Mouse (Mus musculus): ENCODE results near the gene Ciart. TPM values are rescaled to one million over a fixed set of nuclear protein-coding genes. Genes with fewer than 3 reads are reported as not detected.
"Not testable (repeated sequence)": the region's sequence is repeated elsewhere in the genome, so short reads cannot be mapped to it uniquely, and the experiment has no call there.

Gene Ciart
- polyA plus RNA-seq, 1 experiment from 2014 or later, result 1.1 TPM

DNA sequence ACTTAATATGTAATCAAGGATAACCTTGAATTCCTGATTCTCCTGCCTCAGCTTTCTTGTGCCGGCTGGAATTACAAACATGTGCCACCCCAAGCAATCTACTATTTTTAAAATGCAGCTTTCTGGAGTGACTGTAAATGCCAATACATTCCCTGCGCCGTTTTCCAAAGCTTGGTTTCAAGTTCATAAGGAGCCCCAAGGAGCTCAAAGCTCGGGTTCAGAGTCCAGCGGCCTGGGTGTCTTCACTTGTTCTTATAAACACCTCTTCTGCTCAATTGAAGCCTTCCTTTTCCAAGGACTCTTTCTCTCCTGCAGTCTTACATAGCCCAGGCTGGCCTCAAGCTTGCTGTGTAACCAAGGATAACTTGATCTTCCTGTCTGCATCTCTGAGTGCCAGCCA is 16.0 kb downstream of the Ciart start:
- Histone ChIP-seq H3K4me2 (ENCODE audit: low read length) (no peak overlapping the region), H3K4me3 (replicated peaks; ENCODE audit: low read depth, low read length) (no peak overlapping the region), H3K27me3 (ENCODE audit: insufficient read depth, low read length) (no peaks in the 10 kb centered on the region), H3K9ac (ENCODE audit: low read depth, low read length) (no peak overlapping the region), H3K4me1 (replicated peaks; ENCODE audit: insufficient read depth, low read length) (no peaks in the 10 kb centered on the region), H3K9me3 (replicated peaks; ENCODE audit: low read length) (no peaks in the 10 kb centered on the region), H3K27ac (no peak overlapping the region), H3K36me3 (ENCODE audit: insufficient read depth, low read length) (peaks cover 19% of the 10 kb centered on the region; the same call in 1 of the 2 replicates)
- ATAC-seq (replicated peaks; ENCODE audit: low FRiP score, low read depth) (no peak), DNase-seq (ENCODE audit: low spot score) (no peak)
- WGBS, result 89% methylated on average over 5 of the region's 5 CpGs
- TF ChIP-seq CTCF (IDR thresholded peaks at IDR 0.05; ENCODE audit: low read depth), result no peak

DNA sequence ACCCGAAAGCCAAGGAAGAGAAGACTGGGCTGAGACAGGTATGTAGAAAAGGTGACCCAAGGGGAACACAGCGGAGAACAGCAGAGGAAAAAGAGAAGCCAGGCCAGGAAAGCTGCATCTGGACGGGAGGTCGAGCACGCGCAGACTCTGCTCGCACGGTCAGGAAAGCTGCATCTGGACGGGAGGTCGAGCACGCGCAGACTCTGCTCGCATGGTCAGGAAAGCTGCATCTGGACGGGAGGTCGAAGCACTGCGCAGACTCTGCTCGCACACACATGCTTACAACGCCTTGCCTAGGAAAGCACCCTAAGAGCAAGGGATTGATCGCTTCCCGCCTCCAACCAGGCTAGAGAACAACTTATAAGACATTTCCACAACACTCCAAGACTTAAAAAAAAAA is 16.5 kb downstream of the Ciart start:
- WGBS, result 92% methylated on average over 20 of the region's 20 CpGs
- ATAC-seq (replicated peaks; ENCODE audit: low FRiP score, low read depth), result no peak
- no peaks in the 10 kb centered on the region for H3K27me3 ChIP-seq (ENCODE audit: insufficient read depth, low read length)
- TF ChIP-seq CTCF (IDR thresholded peaks at IDR 0.05; ENCODE audit: low read depth), result no peak
- no peak overlapping the region for H3K4me3 ChIP-seq (replicated peaks; ENCODE audit: low read depth, low read length)
- no peak overlapping the region for H3K4me2 ChIP-seq (ENCODE audit: low read length)
- H3K9ac ChIP-seq (ENCODE audit: low read depth, low read length), result no peak overlapping the region
- H3K9me3 ChIP-seq (replicated peaks; ENCODE audit: low read length), result no peaks in the 10 kb centered on the region
- H3K36me3 ChIP-seq (ENCODE audit: insufficient read depth, low read length), result peaks cover 19% of the 10 kb centered on the region; the same call in 1 of the 2 replicates
- DNase-seq (ENCODE audit: low spot score), result no peak
- H3K4me1 ChIP-seq (replicated peaks; ENCODE audit: insufficient read depth, low read length), result no peaks in the 10 kb centered on the region
- no peak overlapping the region for H3K27ac ChIP-seq

DNA sequence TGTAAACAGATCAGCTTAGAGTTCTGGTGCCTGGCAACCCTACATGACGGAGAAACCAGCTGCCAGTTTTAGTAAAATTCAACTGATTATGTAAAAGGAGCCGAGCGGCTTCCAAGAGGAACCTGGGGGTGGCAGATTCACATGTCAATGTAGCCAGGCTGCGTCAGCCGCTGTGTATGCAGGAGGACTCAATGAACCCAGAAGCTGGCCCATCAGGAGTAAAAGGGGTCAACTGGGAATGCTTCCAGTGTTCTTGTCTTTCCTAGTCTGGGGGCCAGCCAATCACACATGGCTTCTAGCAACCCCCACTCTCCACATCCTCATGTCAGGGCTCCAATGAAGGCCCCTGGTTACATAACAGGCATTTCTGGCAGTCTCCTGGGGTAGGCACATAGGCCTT is 17.0 kb downstream of the Ciart start:
- TF ChIP-seq CTCF (IDR thresholded peaks at IDR 0.05; ENCODE audit: low read depth), result no peak
- Histone ChIP-seq H3K27me3 (ENCODE audit: insufficient read depth, low read length) (no peaks in the 10 kb centered on the region), H3K4me1 (replicated peaks; ENCODE audit: insufficient read depth, low read length) (no peaks in the 10 kb centered on the region), H3K9ac (ENCODE audit: low read depth, low read length) (no peak overlapping the region), H3K36me3 (ENCODE audit: insufficient read depth, low read length) (peaks cover 19% of the 10 kb centered on the region; the same call in 1 of the 2 replicates), H3K27ac (no peak overlapping the region), H3K9me3 (replicated peaks; ENCODE audit: low read length) (no peaks in the 10 kb centered on the region), H3K4me3 (replicated peaks; ENCODE audit: low read depth, low read length) (no peak overlapping the region), H3K4me2 (ENCODE audit: low read length) (no peak overlapping the region)
- ATAC-seq (replicated peaks; ENCODE audit: low FRiP score, low read depth) (no peak), DNase-seq (ENCODE audit: low spot score) (no peak)
- WGBS, result 69% methylated on average over 5 of the region's 5 CpGs

DNA sequence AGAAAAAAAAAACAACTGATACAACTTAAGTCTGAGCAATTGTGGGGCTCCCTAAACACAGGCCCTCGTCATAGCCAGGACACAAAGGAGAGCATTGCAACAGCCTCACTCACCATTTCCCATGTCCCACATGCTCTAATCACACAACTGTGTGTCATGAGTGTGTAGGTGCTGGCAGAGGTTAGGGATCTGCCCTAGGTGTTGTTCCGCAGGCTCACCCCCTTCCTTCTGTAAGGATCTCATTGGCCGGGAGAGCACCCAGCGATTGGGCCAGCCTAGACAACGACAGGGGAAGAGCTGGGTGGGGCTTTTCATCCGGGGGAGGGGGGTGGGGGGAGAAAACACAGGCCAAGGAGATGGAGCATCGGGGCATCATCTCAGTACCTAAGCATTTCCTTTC is 18.5 kb downstream of the Ciart start:
- H3K9me3 ChIP-seq (replicated peaks; ENCODE audit: low read length), result no peaks in the 10 kb centered on the region
- no peak overlapping the region for H3K9ac ChIP-seq (ENCODE audit: low read depth, low read length)
- DNase-seq (ENCODE audit: low spot score) (no peak), ATAC-seq (replicated peaks; ENCODE audit: low FRiP score, low read depth) (no peak)
- no peak for TF ChIP-seq CTCF (IDR thresholded peaks at IDR 0.05; ENCODE audit: low read depth)
- no peaks in the 10 kb centered on the region for H3K27me3 ChIP-seq (ENCODE audit: insufficient read depth, low read length)
- no peak overlapping the region for H3K27ac ChIP-seq
- WGBS, result 65% methylated on average over 7 of the region's 7 CpGs
- no peak overlapping the region for H3K4me2 ChIP-seq (ENCODE audit: low read length)
- H3K4me3 ChIP-seq (replicated peaks; ENCODE audit: low read depth, low read length), result no peak overlapping the region
- no peaks in the 10 kb centered on the region for H3K4me1 ChIP-seq (replicated peaks; ENCODE audit: insufficient read depth, low read length)
- H3K36me3 ChIP-seq (ENCODE audit: insufficient read depth, low read length), result peaks cover 12% of the 10 kb centered on the region; the same call in 1 of the 2 replicates

DNA sequence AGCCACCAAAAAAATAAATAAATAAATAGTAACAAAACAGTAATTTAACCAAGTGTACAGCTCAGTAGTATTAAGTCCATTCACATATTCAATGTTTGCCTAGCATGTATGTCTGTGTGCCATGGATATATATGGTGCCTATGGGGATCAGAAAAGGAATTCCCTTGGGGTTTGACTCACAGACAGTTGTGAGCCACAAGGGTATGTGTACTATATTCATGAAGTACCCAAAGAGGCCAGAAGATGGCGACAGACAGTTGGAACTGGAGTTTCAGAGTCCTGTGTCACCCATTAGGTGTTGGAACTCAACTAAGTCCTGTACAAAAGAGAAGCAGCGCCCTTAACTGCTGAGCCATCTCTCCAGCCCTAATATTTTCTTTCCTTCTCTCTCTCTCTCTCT is 20.3 kb downstream of the Ciart start:
- ATAC-seq (replicated peaks; ENCODE audit: low FRiP score, low read depth) (peak; percentile 68; the same call in 1 of the 2 replicates), DNase-seq (ENCODE audit: low spot score) (peak; percentile 89)
- H3K9me3 ChIP-seq (replicated peaks; ENCODE audit: low read length), result no peaks in the 10 kb centered on the region
- 0 out of 2 replicates have a peak, but pooled peaks cover 10% of the 10 kb centered on the region for H3K36me3 ChIP-seq (ENCODE audit: insufficient read depth, low read length)
- TF ChIP-seq CTCF (IDR thresholded peaks at IDR 0.05; ENCODE audit: low read depth), result peak; percentile 91
- H3K4me2 ChIP-seq (ENCODE audit: low read length), result no peak overlapping the region
- 45% methylated on average over 2 of the region's 2 CpGs for WGBS
- no peak overlapping the region for H3K4me3 ChIP-seq (replicated peaks; ENCODE audit: low read depth, low read length)
- H3K9ac ChIP-seq (ENCODE audit: low read depth, low read length), result no peak overlapping the region
- no peak overlapping the region for H3K27ac ChIP-seq
- H3K27me3 ChIP-seq (ENCODE audit: insufficient read depth, low read length), result no peaks in the 10 kb centered on the region
- H3K4me1 ChIP-seq (replicated peaks; ENCODE audit: insufficient read depth, low read length), result no peaks in the 10 kb centered on the region

DNA sequence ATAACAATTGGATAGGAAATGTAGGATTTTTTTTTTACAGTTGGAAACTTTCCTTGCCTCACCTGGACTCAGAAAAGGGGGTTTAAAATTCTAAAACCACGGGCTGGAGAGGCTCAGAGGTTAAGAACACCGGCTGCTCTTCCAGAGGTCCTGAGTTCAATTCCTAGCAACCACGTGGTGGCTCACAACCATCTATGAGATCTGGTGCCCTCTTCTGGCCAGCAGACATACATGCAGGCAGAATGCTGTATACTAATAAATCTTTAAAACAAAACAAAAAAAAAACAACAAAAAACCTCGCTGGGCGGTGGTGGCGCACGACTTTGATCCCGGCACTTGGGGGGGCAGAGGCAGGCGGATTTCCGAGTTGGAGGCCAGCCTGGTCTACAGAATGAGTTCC is 20.8 kb downstream of the Ciart start:
- TF ChIP-seq CTCF (IDR thresholded peaks at IDR 0.05; ENCODE audit: low read depth), result peak; percentile 66
- H3K27ac ChIP-seq, result no peak overlapping the region
- 0 out of 2 replicates have a peak, but pooled peaks cover 10% of the 10 kb centered on the region for H3K36me3 ChIP-seq (ENCODE audit: insufficient read depth, low read length)
- 78% methylated on average over 10 of the region's 10 CpGs for WGBS
- no peak overlapping the region for H3K9ac ChIP-seq (ENCODE audit: low read depth, low read length)
- no peaks in the 10 kb centered on the region for H3K27me3 ChIP-seq (ENCODE audit: insufficient read depth, low read length)
- DNase-seq (ENCODE audit: low spot score) (peak; percentile 19), ATAC-seq (replicated peaks; ENCODE audit: low FRiP score, low read depth) (no peak)
- no peaks in the 10 kb centered on the region for H3K4me1 ChIP-seq (replicated peaks; ENCODE audit: insufficient read depth, low read length)
- H3K4me3 ChIP-seq (replicated peaks; ENCODE audit: low read depth, low read length), result no peak overlapping the region
- no peak overlapping the region for H3K4me2 ChIP-seq (ENCODE audit: low read length)
- H3K9me3 ChIP-seq (replicated peaks; ENCODE audit: low read length), result no peaks in the 10 kb centered on the region

DNA sequence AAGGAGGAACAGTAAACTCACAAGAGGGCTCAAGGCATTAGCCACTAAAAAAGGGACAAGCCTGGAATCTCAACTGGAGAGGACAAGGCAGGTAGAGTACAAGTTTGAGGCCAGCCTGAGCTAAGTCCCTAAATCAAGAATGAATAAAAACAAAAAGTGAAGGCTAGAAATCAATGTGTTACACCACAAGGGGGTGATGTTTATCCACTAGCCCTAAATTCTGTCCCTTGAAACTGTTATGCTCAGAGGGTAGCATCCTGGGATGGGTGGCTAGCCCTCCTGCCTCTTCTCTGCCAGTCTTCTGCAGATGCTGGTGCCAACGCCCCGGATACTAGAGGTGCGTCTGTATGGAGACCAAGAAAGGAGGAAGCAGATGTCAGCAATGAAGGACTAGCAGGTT is 21.7 kb downstream of the Ciart start:
- Histone ChIP-seq H3K4me1 (replicated peaks; ENCODE audit: insufficient read depth, low read length) (no peaks in the 10 kb centered on the region), H3K4me3 (replicated peaks; ENCODE audit: low read depth, low read length) (no peak overlapping the region), H3K36me3 (ENCODE audit: insufficient read depth, low read length) (0 out of 2 replicates have a peak, but pooled peaks cover under 1% of the 10 kb centered on the region), H3K9ac (ENCODE audit: low read depth, low read length) (no peak overlapping the region), H3K4me2 (ENCODE audit: low read length) (no peak overlapping the region), H3K9me3 (replicated peaks; ENCODE audit: low read length) (no peaks in the 10 kb centered on the region), H3K27me3 (ENCODE audit: insufficient read depth, low read length) (no peaks in the 10 kb centered on the region), H3K27ac (no peak overlapping the region)
- no peak for ATAC-seq (replicated peaks; ENCODE audit: low FRiP score, low read depth)
- TF ChIP-seq CTCF (IDR thresholded peaks at IDR 0.05; ENCODE audit: low read depth), result peak; percentile 54
- 81% methylated on average over 3 of the region's 3 CpGs for WGBS
- peak; percentile 16 for DNase-seq (ENCODE audit: low spot score)

DNA sequence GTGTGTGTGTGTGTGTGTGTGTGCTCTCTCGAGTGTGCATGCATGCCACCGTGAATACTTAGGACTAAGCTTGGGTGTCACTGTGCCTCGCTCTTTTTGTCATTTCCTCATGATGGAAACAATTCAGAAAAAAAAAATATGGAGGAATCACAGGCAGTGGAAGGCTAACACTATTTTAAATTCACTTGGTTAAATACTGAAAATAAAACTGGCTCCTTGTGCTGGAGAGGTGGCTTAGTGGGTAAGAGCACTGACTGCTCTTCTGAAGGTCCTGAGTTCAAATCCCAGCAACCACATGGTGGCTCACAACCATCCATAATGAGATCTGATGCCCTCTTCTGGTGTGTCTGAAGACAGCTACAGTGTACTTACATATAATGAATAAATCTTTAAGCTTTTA is 23.8 kb downstream of the Ciart start:
- ATAC-seq (replicated peaks; ENCODE audit: low FRiP score, low read depth); H3K4me2 ChIP-seq (ENCODE audit: low read length); H3K27ac ChIP-seq; H3K9ac ChIP-seq (ENCODE audit: low read depth, low read length); H3K4me3 ChIP-seq (replicated peaks; ENCODE audit: low read depth, low read length); DNase-seq (ENCODE audit: low spot score); H3K4me1 ChIP-seq (replicated peaks; ENCODE audit: insufficient read depth, low read length); H3K27me3 ChIP-seq (ENCODE audit: insufficient read depth, low read length); H3K36me3 ChIP-seq (ENCODE audit: insufficient read depth, low read length); H3K9me3 ChIP-seq (replicated peaks; ENCODE audit: low read length): not testable (repeated sequence)
- WGBS, result 71% methylated on average over 3 of the region's 3 CpGs

DNA sequence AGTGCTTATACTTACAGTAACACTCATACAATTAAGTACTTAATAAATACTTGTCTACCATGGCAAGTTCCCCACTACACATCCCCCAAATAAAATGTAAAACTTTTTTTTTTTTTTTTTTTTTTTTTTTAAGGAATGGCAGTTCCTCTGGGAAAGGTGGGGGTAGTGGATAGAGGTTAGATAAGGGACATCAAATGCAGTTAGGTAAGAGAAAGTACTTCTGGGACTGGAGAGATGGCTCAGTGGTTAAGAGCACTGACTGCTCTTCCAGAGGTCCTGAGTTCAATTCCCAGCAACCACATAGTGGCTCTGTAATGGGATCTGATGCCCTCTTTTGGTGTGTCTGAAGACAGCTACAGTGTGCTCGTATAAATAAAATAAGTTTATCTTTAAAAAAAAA is 25.0 kb downstream of the Ciart start:
- 82% methylated on average over 1 of the region's 1 CpGs for WGBS
- H3K9me3 ChIP-seq (replicated peaks; ENCODE audit: low read length); H3K27ac ChIP-seq; ATAC-seq (replicated peaks; ENCODE audit: low FRiP score, low read depth); H3K4me1 ChIP-seq (replicated peaks; ENCODE audit: insufficient read depth, low read length); H3K27me3 ChIP-seq (ENCODE audit: insufficient read depth, low read length); DNase-seq (ENCODE audit: low spot score); H3K4me3 ChIP-seq (replicated peaks; ENCODE audit: low read depth, low read length); H3K4me2 ChIP-seq (ENCODE audit: low read length); H3K9ac ChIP-seq (ENCODE audit: low read depth, low read length): not testable (repeated sequence)
- peaks cover 12% of the 10 kb centered on the region for H3K36me3 ChIP-seq (ENCODE audit: insufficient read depth, low read length)

Measured in kidney, postnatal 0 days (tissue).